Mouse (Mus musculus): ENCODE measurements around the gene Erg. TPM values are rescaled to one million over a fixed set of nuclear protein-coding genes. Genes with fewer than 3 reads are reported as not detected.

Erg gene
- total and polyA plus RNA-seq, 3 experiments: 0.11 to 0.81 (median 0.34) TPM

- TF ChIP-seq SMC3 (IDR thresholded peaks at IDR 0.05; ENCODE audit: low read depth, low read length): peak; percentile 43
- TF ChIP-seq MEF2A (IDR thresholded peaks at IDR 0.05; ENCODE audit: borderline replicate concordance, low read depth, low read length): peak; percentile 95
- no peak for TF ChIP-seq ZC3H11A (IDR thresholded peaks at IDR 0.05; ENCODE audit: low read depth, low read length)
- TF ChIP-seq JUND (conservative IDR thresholded peaks at IDR 0.05; ENCODE audit: low read depth, low read length): no peak
- TF ChIP-seq PAX5 (IDR thresholded peaks at IDR 0.05; ENCODE audit: low read length): no peak
- TF ChIP-seq CHD2 (IDR thresholded peaks at IDR 0.05; ENCODE audit: low read length): no peak
- peak; percentile 79 for TF ChIP-seq BHLHE40 (IDR thresholded peaks at IDR 0.05; ENCODE audit: low read depth, low read length)
- peak; percentile 34; the same call in 1 of the 2 replicates for TF ChIP-seq ELF1 (IDR thresholded peaks at IDR 0.05; ENCODE audit: low read depth, low read length)
- peak; percentile 100 for TF ChIP-seq CHD1 (IDR thresholded peaks at IDR 0.05; ENCODE audit: low read depth, low read length)
- no peak for TF ChIP-seq TBP (conservative IDR thresholded peaks at IDR 0.05; ENCODE audit: low read depth, low read length)
- no peak for TF ChIP-seq GABPA (IDR thresholded peaks at IDR 0.05; ENCODE audit: insufficient replicate concordance, low read depth, low read length)
- TF ChIP-seq MAZ (IDR thresholded peaks at IDR 0.05; ENCODE audit: low read depth, low read length): peak; percentile 56; the same call in 1 of the 2 replicates
- TF ChIP-seq ZKSCAN1 (IDR thresholded peaks at IDR 0.05; ENCODE audit: borderline replicate concordance, low read depth, low read length): no peak
- no peak for TF ChIP-seq POLR2A (IDR thresholded peaks at IDR 0.05; ENCODE audit: low read depth, low read length)
- no peak for TF ChIP-seq MAFK (IDR thresholded peaks at IDR 0.05; ENCODE audit: insufficient replicate concordance, low read length)
- no peak for TF ChIP-seq UBTF (IDR thresholded peaks at IDR 0.05; ENCODE audit: low read depth, low read length)
- peak; percentile 49 for TF ChIP-seq RAD21 (IDR thresholded peaks at IDR 0.05; ENCODE audit: low read depth, low read length)
- peak; percentile 25; the same call in 1 of the 2 replicates for TF ChIP-seq JUN (IDR thresholded peaks at IDR 0.05; ENCODE audit: insufficient read depth, low read depth, low read length)
- peak; percentile 88 for TF ChIP-seq EP300 (IDR thresholded peaks at IDR 0.05; ENCODE audit: low read length)
- TF ChIP-seq NELFE (IDR thresholded peaks at IDR 0.05; ENCODE audit: low read depth, low read length): no peak; the same call in 1 of the 2 replicates
- no peak for TF ChIP-seq E2F4 (IDR thresholded peaks at IDR 0.05; ENCODE audit: insufficient replicate concordance, low read depth, low read length)
- TF ChIP-seq USF2 (conservative IDR thresholded peaks at IDR 0.05; ENCODE audit: low read depth, low read length): no peak
- TF ChIP-seq MAX (IDR thresholded peaks at IDR 0.05; ENCODE audit: low read length): peak; percentile 80
- TF ChIP-seq MYC (IDR thresholded peaks at IDR 0.05; ENCODE audit: low read depth, low read length): peak; percentile 60; the same call in 1 of the 2 replicates
- TF ChIP-seq IRF4 (IDR thresholded peaks at IDR 0.05; ENCODE audit: low read depth, low read length): peak; percentile 85
- TF ChIP-seq NRF1 (IDR thresholded peaks at IDR 0.05; ENCODE audit: low read depth, low read length): no peak
- peak; percentile 64; the same call in 1 of the 2 replicates for TF ChIP-seq SIN3A (IDR thresholded peaks at IDR 0.05; ENCODE audit: low read length)
- TF ChIP-seq MXI1 (IDR thresholded peaks at IDR 0.05; ENCODE audit: low read depth, low read length): peak; percentile 59; the same call in 1 of the 2 replicates
- peak in 1 of 2 experiments; percentile 48; a peak in 2 of 4 replicates for TF ChIP-seq CTCF (conservative IDR thresholded peaks at IDR 0.05 in 1 of 2, IDR thresholded peaks at IDR 0.05 in 1 of 2; ENCODE audit: low read depth in 2 of 2, low read length in 2 of 2)
- peak; percentile 27; the same call in 1 of the 2 replicates for TF ChIP-seq HCFC1 (IDR thresholded peaks at IDR 0.05; ENCODE audit: low read depth, low read length)
- TF ChIP-seq ETS1 (conservative IDR thresholded peaks at IDR 0.05; ENCODE audit: low read depth, low read length): peak; percentile 91
- TF ChIP-seq ZNF384 (IDR thresholded peaks at IDR 0.05; ENCODE audit: low read depth, low read length): no peak
- TF ChIP-seq ZMIZ1 (IDR thresholded peaks at IDR 0.05; ENCODE audit: low read depth, low read length): peak; percentile 51; the same call in 1 of the 2 replicates
- no peak for TF ChIP-seq USF1 (IDR thresholded peaks at IDR 0.05; ENCODE audit: low read depth, low read length)
- TF ChIP-seq POLR2AphosphoS2 (IDR thresholded peaks at IDR 0.05; ENCODE audit: low read depth, low read length): no peak
- peak; percentile 99 for TF ChIP-seq TCF12 (IDR thresholded peaks at IDR 0.05; ENCODE audit: low read depth, low read length)
- 0 out of 2 replicates have a peak, but pooled peaks have one; percentile 26 for TF ChIP-seq KAT2A (IDR thresholded peaks at IDR 0.05; ENCODE audit: insufficient replicate concordance, low read length)
- peak; percentile 85 for TF ChIP-seq RCOR1 (conservative IDR thresholded peaks at IDR 0.05; ENCODE audit: low read depth, low read length)
- peaks cover 51 to 82% of the 10 kb centered on the region in 2 experiments for H3K4me1 ChIP-seq (ENCODE audit: control insufficient read depth in 1 of 2, insufficient read depth in 2 of 2)
- no peak overlapping the region for H3K9ac ChIP-seq (ENCODE audit: insufficient read depth, low read depth)
- H3K4me3 ChIP-seq (replicated peaks in 1 of 3; ENCODE audit: low read depth in 2 of 3, low read length in 2 of 3, poor library complexity in 1 of 3): peak overlapping the region in 1 of 3 experiments; percentile 42
- DNase-seq (ENCODE audit: extremely low read depth): peak; percentile 83
- no peaks in the 10 kb centered on the region for H3K27me3 ChIP-seq (replicated peaks)
- no peak overlapping the region for H3K4me2 ChIP-seq (ENCODE audit: insufficient read depth, low read depth, poor library complexity, severe bottlenecking)
- dilution Hi-C loops (cut with MboI; ENCODE audit: extremely low pct_ligation_motif_present, extremely low pct_unique_long_range_greater_than_20kb, low sequenced_read_pairs) (no loop called here), in situ Hi-C loops (cut with MboI; ENCODE audit: low pct_ligation_motif_present, low pct_unique_long_range_greater_than_20kb, low sequenced_read_pairs) (loop anchor here (5.0 to 10.0 kb wide), 2 partner anchors 70 to 218 kb away; no protein-coding TSS in a partner anchor)
- no peaks in the 10 kb centered on the region for H3K79me2 ChIP-seq (replicated peaks; ENCODE audit: control insufficient read depth, extremely low read depth, insufficient read depth, poor library complexity, severe bottlenecking)
- H3K27ac ChIP-seq (ENCODE audit: insufficient read depth, low read depth): peak overlapping the region; percentile 62
- H3K36me3 ChIP-seq (replicated peaks in 1 of 2; ENCODE audit: control insufficient read depth in 1 of 2, insufficient read depth in 1 of 2, low read length in 1 of 2): no peaks in the 10 kb centered on the region
- no peaks in the 10 kb centered on the region for H3K9me3 ChIP-seq (replicated peaks; ENCODE audit: low read length)
Observed at GRCm38 (mm10) chr16:95432540-95432971, 153.8 kb downstream of the Erg start.
